Mouse (Mus musculus) brain, embryonic 14.5 days (tissue): Measurements from ENCODE around the gene Tln2. TPM values are rescaled to one million over a fixed set of nuclear protein-coding genes. Genes with fewer than 3 reads are reported as not detected.

Source experiments
- DNase-seq: peaks from one replicate; pipeline ENCODE4 v3.0.0-alpha.2; 2011; ENCODE audit warnings: low read depth
- CTCF ChIP-seq: fragments of 200-500 bp; IDR thresholded peaks from 2 replicates; pipeline ENCODE4 v1.5.1; 2012; ENCODE audit warnings: inconsistent platforms, mild to moderate bottlenecking, moderate library complexity, borderline replicate concordance; ENCODE audit not compliant: insufficient read depth, insufficient read length; ENCODE audit errors: extremely low read depth
- POLR2A ChIP-seq: fragments of 200-500 bp; IDR thresholded peaks from 2 replicates; pipeline ENCODE4 v1.6.1; 2012; ENCODE audit warnings: mild to moderate bottlenecking, inconsistent platforms, borderline replicate concordance; ENCODE audit not compliant: poor library complexity, insufficient read depth, insufficient read length, severe bottlenecking; ENCODE audit errors: extremely low read depth
- polyA plus RNA-seq: library from polyadenylated mRNA; depleted of rRNA; stranded (reverse); fragments of >200 nt; gene quantifications from 2 replicates; pipeline ENCODE4 v1.2.3, GENCODE M21; 2012

The Tln2 gene
- polyA plus RNA-seq, 1 experiment, result 17.0 TPM

DNA sequence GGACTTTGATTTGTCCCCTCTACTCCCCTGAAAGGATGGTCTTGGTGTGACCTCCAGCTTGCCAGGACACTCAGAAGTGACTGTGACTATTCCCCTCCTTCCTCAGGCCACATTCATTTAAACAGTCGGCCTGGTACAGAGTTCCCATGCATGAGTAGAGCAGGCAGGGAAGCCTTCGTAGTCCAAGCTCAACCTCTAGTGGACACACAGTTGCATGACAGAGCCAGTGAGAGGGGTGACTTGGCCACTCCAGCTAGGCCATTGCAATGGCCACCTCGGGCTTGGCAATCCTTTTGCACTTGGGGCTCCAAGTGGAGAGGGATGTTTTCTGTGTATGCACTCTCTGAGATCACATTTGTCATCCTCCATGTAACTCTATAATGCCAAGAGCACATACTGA lies 285.2 kb downstream of the Tln2 start:
- TF ChIP-seq POLR2A, result no peak
- TF ChIP-seq CTCF, result peak; percentile 45; the same call in 1 of the 2 replicates
- DNase-seq, result no peak

DNA sequence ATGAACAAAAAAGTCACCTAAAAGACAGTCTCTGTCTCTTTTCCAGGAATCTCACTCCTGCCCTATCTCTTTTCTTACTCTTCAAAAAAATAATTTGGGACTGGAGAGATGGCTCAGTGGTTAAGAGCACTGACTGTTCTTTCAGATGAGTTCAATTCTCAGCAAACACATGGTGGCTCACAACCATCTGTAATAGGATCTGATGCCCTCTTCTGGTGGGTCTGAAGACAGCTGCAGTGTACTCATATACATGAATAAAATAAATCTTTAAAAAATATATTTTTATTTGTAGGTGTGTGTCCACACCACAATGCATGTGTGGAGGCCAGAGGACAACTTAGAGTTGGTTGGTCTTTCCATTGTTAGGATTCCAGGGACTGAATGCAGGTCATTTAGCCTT lies 286.1 kb downstream of the Tln2 start:
- TF ChIP-seq POLR2A (no peak), CTCF (no peak)
- no peak for DNase-seq

DNA sequence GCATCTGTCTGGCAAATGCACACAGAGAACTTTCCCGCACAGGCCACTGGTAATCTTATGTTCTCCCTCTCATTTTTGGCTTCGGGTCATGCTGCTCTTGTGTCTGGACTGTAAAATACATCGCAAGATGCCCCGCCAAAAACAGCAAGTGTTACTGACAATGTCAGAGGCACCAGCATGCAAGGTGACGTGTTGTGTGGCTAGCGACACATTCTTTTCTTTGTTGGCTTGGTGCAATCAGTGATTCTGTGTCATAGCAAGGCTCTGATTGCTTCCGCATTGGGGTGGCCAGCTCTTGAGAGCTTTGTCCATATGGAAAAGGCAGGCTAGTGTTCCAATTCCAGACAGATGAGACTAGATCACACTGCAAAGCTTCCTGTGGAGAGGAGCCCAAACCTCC lies 288.8 kb downstream of the Tln2 start:
- no peak for TF ChIP-seq CTCF
- no peak for TF ChIP-seq POLR2A
- peak; percentile 19 for DNase-seq

DNA sequence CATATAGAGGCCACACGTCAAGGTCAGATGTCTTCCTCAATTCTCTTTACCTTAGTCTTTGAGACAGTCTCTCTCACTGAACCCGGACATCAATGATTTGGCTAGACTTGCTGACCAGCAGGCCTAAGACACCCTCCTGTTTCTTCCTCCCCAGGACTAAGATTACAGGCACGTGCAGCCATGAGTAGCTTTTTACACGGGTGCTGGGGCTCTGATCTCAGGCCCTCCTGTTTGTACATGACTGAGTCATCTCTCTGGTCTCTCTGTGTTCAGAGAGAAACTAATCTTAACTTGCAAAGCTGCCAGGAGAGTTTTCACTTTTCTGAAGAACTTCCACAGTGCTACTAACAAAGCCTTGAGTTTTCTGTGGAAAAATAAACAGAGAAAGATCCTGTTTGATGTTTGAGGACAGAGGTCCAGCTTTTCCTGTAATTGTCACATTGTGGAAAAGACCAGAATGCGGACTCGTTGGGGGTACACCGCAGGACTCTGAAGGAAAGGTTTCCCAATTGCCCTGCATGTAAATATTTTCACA lies 289.4 kb downstream of the Tln2 start:
- TF ChIP-seq POLR2A, result no peak
- TF ChIP-seq CTCF, result no peak
- peak; percentile 23 for DNase-seq

DNA sequence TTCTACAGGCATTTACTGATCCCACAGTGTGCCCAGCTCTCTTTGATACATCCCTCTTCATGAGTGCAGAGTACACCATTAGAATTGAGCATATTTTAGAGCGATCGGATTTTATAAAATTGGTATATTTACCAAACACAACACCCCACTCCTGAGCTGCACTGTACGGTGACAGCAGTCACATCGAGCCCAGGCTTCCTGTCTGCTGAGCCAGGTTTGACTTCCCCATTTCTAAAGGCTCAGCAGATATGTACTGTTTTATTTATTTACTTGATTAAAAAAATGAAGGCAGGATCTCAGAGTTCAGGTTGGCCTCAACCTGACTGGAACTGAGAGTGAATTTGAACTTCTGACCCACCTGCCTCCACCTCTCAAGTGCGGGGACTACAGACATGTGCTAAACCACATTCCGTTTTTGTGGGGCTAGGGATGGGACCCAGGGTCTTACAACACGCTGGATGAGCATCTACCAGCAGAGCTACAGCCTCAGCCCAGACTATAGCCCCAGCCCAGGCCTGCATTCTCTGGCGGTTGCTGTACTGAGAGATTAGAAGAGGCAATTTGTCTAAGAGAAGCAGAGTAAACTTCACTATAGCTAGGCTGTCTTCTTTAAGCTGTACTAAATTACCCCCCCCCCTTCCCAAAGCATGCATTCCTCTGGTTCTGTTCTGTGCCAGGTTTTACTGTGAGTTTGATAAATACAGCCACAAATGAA lies 292.1 kb downstream of the Tln2 start:
- no peak for DNase-seq
- TF ChIP-seq POLR2A (no peak), CTCF (no peak)

DNA sequence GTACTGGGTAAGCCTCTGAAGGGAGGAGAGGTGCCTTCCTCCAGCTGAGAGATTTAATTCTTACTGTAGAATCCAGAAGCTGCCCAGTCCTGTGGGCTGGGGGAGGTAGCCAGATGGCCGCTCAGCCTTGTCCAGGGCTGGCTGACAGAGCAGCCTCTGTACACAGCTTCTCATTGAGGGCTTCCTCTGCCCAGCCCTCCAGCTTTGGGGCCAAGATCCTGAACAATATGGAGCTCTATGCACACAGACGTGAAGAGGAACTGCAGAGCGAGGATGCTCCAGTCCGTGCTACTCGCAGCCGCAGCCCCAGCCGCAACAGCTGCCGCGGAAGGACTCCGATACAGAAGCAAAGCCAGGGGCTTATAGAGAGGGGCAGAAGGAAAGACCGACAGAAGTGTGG lies 294.0 kb downstream of the Tln2 start:
- TF ChIP-seq CTCF (no peak), POLR2A (no peak)
- DNase-seq, result peak; percentile 40

DNA sequence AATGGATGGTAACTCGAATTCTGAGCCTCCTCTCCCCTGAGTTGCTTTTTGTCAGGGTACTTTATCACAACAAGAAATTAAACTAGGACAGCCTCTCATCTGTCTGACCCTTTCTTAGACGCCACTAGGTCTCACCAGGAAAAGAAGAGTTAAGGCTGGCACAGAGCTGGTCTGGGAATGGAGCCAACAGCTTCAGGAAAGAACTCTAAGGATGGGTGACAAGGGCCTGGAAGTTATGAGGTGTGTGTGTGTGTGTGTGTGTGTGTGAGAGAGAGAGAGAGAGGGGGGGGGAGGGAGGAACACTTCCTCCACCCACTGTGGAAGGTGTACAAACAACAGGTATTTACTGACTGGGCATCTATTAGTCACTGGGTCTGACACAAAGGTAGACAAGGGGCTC lies 294.6 kb downstream of the Tln2 start:
- DNase-seq, result peak; percentile 75
- no peak for TF ChIP-seq CTCF
- no peak for TF ChIP-seq POLR2A

DNA sequence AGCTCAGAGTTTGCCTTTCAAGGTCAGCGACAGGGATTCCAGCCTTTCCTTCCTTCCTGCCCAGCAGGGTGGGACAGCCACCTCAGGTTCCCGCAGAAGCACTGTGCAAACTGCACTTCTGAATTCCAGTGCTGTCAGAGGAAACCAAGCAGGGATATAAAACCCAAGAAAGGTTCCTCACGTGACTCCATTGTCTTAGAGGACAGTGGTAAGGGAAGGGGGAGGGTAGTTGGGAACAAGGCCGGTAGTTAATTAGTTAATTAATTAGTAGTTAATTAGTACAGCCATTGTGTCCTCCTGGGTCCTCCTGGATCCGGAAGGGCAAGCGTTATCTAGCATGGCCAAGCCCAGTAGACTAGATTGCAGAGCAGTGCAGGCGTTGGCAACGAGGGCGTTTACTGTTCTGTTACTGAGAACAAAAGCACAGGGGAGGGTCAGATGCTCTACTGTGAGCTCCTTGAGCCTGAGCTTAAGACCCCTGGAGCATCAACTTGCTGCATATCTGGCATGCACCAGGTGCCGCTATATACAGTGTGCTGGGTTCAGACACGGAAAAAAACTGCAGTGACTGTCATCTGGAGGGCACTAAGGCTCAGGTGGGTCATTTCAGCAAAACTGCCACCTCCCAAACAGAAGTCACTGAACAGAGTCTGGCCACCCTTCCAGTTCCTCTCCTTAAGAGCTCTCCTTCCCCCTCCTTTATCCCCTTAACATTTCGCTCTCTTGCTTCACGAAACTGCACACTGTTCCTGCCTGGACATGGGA lies 298.5 kb downstream of the Tln2 start:
- TF ChIP-seq CTCF, result no peak
- no peak for TF ChIP-seq POLR2A
- DNase-seq, result peak; percentile 48

DNA sequence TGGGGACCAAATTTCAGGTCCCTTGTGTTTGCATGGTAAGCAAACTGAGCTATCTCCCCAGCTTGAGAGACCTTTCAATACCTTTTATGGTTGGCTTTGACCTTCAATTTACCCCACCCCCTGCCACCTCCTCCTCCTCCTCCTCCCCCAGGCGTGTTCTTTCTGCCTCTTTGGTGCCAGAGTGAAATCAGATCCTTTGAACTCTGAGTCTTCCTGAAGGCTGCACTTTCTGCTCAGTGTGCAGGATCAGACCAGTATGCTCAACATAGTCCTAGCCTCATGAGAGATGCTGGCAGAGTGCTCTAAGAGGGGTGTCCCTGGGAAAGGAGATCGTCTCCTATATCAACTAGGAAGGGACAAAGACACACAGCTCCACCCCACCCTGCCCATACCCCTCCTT lies 309.4 kb downstream of the Tln2 start:
- TF ChIP-seq CTCF, result no peak
- no peak for DNase-seq

DNA sequence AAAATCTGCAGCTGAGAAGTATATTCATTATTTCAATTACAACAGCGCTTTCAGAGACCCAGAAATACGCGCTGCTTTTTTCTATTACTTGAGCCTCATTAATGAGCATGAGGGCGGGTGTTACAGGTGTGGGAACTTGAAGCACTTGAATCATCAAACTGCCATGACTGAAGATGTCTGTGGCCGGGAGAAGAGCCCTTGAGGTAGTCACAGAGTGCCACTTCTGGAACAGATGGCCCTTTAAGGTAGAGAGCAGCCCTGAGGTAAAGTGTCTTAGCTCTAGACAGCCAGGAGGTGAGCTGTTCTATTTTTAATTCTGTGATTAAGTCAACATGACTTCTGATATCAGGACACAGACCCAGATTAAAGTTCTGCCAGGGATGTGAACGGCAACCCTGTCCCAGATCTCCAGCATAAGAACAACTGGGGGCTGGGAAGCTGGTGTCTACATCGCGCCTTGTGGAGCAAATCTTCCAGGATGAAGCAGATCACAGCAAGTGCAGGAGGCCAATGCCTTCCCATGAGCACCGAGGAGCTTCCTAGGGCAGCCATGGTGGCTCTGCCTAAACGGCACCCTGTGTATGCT lies 312.0 kb downstream of the Tln2 start:
- peak; percentile 20 for DNase-seq
- TF ChIP-seq POLR2A (no peak), CTCF (no peak)

DNA sequence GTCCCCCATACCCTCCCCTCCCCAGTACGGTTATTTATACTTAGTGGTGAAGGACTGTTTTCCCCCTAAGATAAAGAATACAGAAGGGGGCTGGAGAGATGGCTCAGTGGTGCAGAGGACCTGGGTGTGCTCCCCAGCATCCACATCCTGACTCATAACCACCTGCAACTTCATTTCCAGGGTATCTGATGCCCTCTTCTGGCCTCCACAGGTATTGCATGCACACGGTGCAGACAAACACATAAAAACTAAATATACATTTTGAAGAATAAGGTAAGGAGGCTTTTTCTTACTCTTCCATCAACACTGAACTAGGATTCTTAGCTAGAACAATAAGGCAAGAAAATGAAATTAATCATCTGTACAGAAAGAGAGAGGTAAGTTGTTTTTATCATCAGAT lies 314.2 kb downstream of the Tln2 start:
- peak; percentile 30; the same call in 1 of the 2 replicates for TF ChIP-seq CTCF
- no peak for TF ChIP-seq POLR2A
- DNase-seq, result no peak
